Mouse (Mus musculus): ENCODE measurements around the gene Cfap97d1. TPM values are rescaled to one million over a fixed set of nuclear protein-coding genes. Genes with fewer than 3 reads are reported as not detected.

Cfap97d1 gene
- polyA plus RNA-seq, 1 experiment from 2014 or later, result not detected

DNA sequence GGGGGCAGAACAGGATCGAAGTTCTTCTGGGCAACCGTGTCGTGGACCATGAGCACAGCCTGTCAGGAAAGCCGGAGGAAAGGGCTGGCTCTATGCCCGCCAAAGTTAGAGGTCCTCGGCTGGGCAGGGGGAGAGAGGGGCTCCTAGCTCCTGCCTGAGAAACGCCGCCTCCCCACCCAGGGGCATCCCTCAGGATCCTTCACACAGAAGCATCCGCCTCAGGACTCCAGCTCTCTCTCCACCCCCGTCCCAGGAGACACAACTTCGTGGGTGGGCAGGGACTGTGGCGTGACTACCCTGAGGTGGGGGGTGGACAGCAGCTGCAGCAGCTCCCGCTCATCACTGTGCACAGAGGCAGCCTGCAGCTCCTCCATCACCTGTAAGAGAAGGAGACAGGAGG lies 39.3 kb downstream of the Cfap97d1 start:
- no peak overlapping the region for H3K9ac ChIP-seq (ENCODE audit: low read depth, low read length)
- WGBS (ENCODE audit: insufficient replicate concordance), result 83% methylated on average over 13 of the region's 13 CpGs
- H3K4me1 ChIP-seq (ENCODE audit: control insufficient read depth, insufficient read depth, low read length), result peaks cover 14% of the 10 kb centered on the region
- no peaks in the 10 kb centered on the region for H3K36me3 ChIP-seq (ENCODE audit: control insufficient read depth, insufficient read depth, low read length)
- H3K27ac ChIP-seq (ENCODE audit: low read depth, low read length), result no peak overlapping the region
- no peak overlapping the region for H3K4me2 ChIP-seq
- H3K27me3 ChIP-seq (ENCODE audit: control insufficient read depth, insufficient read depth, low read length), result peaks cover 15% of the 10 kb centered on the region
- H3K4me3 ChIP-seq (ENCODE audit: low read depth, low read length), result no peak overlapping the region
- no peaks in the 10 kb centered on the region for H3K9me3 ChIP-seq (replicated peaks; ENCODE audit: control insufficient read depth, low read length)
- no peak for ATAC-seq (replicated peaks; ENCODE audit: insufficient number of reproducible peaks, low FRiP score, low TSS enrichment)

DNA sequence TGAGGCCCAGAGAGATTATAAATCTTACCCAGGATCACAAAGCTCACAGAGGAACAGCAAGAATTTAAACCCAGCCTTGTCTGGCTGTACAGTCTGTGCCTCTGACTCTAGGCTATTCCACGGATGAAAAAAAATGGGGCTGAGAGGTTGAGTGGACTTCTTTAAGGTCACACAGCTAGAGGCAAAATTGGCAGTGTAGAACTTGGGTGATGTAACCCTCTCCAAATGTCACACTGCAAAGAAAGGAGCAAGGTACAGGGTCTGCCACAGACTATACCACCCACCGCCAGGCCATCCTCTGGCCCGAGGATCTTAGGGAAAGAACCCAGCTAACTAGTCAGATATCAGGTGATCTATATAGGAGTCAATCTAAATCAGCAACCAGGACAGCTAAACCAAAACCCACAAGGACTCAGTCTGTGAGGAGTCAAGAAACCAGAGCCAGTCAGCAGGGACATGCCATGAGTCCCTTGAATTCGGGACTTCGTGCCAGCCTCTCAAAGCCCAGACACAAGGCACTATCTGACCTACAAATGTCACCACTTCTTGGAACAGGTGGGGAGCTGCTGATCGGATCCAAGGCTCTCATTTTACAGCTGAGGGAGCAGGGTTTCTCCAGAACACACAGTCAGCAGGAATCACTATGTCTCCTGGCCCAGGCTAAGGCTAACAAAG lies 40.1 kb downstream of the Cfap97d1 start:
- no peak overlapping the region for H3K4me2 ChIP-seq
- no peaks in the 10 kb centered on the region for H3K9me3 ChIP-seq (replicated peaks; ENCODE audit: control insufficient read depth, low read length)
- H3K4me3 ChIP-seq (ENCODE audit: low read depth, low read length), result no peak overlapping the region
- no peaks in the 10 kb centered on the region for H3K36me3 ChIP-seq (ENCODE audit: control insufficient read depth, insufficient read depth, low read length)
- H3K4me1 ChIP-seq (ENCODE audit: control insufficient read depth, insufficient read depth, low read length), result peaks cover 14% of the 10 kb centered on the region
- no peak for ATAC-seq (replicated peaks; ENCODE audit: insufficient number of reproducible peaks, low FRiP score, low TSS enrichment)
- peaks cover 15% of the 10 kb centered on the region for H3K27me3 ChIP-seq (ENCODE audit: control insufficient read depth, insufficient read depth, low read length)
- 72% methylated on average over 6 of the region's 6 CpGs for WGBS (ENCODE audit: insufficient replicate concordance)
- H3K27ac ChIP-seq (ENCODE audit: low read depth, low read length), result no peak overlapping the region
- H3K9ac ChIP-seq (ENCODE audit: low read depth, low read length), result no peak overlapping the region

DNA sequence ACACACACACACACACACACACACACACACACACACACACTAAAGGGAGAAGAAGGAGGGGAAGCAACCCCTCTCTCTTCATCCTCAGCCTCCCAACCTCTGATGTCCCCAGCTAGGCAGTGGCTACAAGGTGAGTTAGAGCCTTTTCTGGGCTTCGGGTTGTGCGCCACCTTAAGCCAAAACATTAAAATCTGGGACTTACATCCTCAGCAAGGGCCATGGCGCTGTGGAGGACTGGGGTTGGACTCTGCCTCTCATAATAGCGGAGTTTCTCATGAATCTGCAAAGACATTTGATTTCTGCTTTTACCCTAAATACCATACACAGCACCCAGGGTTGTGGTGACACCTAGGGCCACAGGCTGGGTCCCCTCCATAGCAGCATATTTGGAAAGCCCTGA lies 40.8 kb downstream of the Cfap97d1 start:
- no peaks in the 10 kb centered on the region for H3K36me3 ChIP-seq (ENCODE audit: control insufficient read depth, insufficient read depth, low read length)
- no peak overlapping the region for H3K4me2 ChIP-seq
- WGBS (ENCODE audit: insufficient replicate concordance), result 85% methylated on average over 4 of the region's 4 CpGs
- no peak overlapping the region for H3K4me3 ChIP-seq (ENCODE audit: low read depth, low read length)
- H3K27ac ChIP-seq (ENCODE audit: low read depth, low read length), result no peak overlapping the region
- peaks cover 15% of the 10 kb centered on the region for H3K27me3 ChIP-seq (ENCODE audit: control insufficient read depth, insufficient read depth, low read length)
- ATAC-seq (replicated peaks; ENCODE audit: insufficient number of reproducible peaks, low FRiP score, low TSS enrichment), result no peak
- H3K9ac ChIP-seq (ENCODE audit: low read depth, low read length), result no peak overlapping the region
- H3K4me1 ChIP-seq (ENCODE audit: control insufficient read depth, insufficient read depth, low read length), result peaks cover 14% of the 10 kb centered on the region
- H3K9me3 ChIP-seq (replicated peaks; ENCODE audit: control insufficient read depth, low read length), result no peaks in the 10 kb centered on the region

DNA sequence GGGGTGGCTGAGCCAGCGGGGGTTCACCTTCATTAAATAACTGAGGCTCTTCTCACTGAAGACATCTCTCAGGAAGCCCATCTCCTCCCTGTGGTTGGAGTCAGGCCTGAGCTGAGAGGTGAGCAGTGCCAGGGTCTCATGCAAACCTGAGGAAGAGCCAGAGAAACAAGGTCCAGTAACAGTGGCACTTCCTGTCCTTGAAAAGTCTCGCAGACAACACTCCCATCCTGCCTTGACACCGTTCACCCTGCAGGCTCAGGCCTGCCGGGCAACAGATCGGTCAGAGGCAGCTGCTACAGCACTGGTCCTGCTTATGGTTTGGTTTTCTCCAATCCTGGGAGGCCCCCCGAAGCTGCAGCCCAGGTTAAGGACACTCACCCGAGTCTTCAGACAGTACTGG lies 41.3 kb downstream of the Cfap97d1 start:
- no peak overlapping the region for H3K9ac ChIP-seq (ENCODE audit: low read depth, low read length)
- 32% methylated on average over 7 of the region's 7 CpGs for WGBS (ENCODE audit: insufficient replicate concordance)
- no peak for ATAC-seq (replicated peaks; ENCODE audit: insufficient number of reproducible peaks, low FRiP score, low TSS enrichment)
- H3K4me2 ChIP-seq, result no peak overlapping the region
- H3K27me3 ChIP-seq (ENCODE audit: control insufficient read depth, insufficient read depth, low read length), result peaks cover 15% of the 10 kb centered on the region
- H3K4me3 ChIP-seq (ENCODE audit: low read depth, low read length), result no peak overlapping the region
- H3K4me1 ChIP-seq (ENCODE audit: control insufficient read depth, insufficient read depth, low read length), result peaks cover 14% of the 10 kb centered on the region
- H3K36me3 ChIP-seq (ENCODE audit: control insufficient read depth, insufficient read depth, low read length), result no peaks in the 10 kb centered on the region
- H3K27ac ChIP-seq (ENCODE audit: low read depth, low read length), result no peak overlapping the region
- H3K9me3 ChIP-seq (replicated peaks; ENCODE audit: control insufficient read depth, low read length), result no peaks in the 10 kb centered on the region

DNA sequence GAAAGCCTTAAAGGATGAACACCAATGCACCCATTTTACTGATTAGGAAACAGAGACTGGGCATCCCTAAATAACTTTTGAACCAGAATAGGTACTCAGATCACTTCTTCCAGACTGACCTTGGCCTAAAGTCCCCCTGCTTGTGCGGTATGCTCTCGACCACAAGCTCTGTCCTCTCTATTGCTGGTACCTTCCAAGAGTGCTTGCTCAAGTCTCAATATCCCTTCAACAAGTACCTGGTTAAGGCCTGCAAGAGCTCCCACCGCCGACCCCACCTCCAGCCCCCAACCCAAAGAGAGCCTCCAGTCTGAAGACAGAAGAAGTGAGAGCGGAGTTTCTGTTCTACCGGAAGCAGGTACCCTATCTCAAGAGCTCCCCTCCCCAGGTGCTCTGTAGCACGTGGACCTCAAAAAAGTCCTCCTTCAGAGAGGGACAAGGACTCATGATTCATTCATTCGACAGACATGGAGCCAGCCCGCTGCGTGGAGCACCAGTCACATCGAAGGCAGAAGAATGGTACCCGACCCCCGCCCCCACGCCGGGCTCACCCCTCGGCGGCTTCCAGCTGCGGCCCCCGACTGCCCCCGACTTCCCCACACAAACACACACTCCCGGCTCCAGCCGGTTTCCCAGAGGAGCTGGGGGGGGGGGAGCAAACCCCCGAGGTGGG lies 42.0 kb downstream of the Cfap97d1 start:
- WGBS (ENCODE audit: insufficient replicate concordance), result 5% methylated on average over 21 of the region's 23 CpGs
- Histone ChIP-seq H3K27ac (ENCODE audit: low read depth, low read length) (no peak overlapping the region; the same call in 1 of the 2 replicates), H3K4me2 (peak overlapping the region; percentile 92), H3K27me3 (ENCODE audit: control insufficient read depth, insufficient read depth, low read length) (peaks cover 15% of the 10 kb centered on the region), H3K9me3 (replicated peaks; ENCODE audit: control insufficient read depth, low read length) (no peaks in the 10 kb centered on the region), H3K36me3 (ENCODE audit: control insufficient read depth, insufficient read depth, low read length) (no peaks in the 10 kb centered on the region), H3K4me3 (ENCODE audit: low read depth, low read length) (peak overlapping the region; percentile 67), H3K4me1 (ENCODE audit: control insufficient read depth, insufficient read depth, low read length) (peaks cover 14% of the 10 kb centered on the region), H3K9ac (ENCODE audit: low read depth, low read length) (peak overlapping the region; percentile 79)
- ATAC-seq (replicated peaks; ENCODE audit: insufficient number of reproducible peaks, low FRiP score, low TSS enrichment), result peak; percentile 23; the same call in 1 of the 2 replicates

DNA sequence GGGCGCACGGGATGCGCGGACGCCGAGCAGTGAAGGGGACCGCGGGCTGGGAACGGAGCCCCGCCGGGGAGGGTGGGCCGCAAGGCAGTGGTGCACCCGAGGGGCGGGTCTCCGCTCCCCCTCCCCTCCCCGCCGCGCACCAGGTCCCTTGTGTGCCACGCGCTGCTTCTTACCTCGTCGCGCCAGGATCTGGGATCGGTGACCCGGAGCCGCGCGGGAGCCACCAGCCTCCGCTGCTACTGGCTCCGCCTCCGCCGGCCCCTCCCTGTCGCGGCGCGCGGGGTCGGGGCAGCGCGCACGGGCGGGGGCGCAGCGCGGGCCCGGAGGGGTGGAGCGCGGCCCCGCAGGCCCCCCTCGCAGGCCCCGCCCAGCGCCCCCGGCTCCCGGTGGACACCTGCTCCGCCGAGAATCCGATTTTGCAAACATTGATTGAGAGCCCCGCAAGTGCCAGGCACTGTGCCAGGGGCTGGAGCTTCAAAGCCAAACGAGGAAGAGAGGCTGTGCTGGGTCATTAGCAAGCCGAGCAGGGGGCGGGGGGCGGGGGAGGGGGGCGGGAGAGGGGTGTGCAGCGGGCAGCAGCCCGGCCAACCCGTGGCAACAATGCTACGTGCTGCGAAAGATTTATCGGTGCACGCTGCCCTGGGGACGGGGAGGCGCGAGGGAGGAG lies 42.7 kb downstream of the Cfap97d1 start:
- Histone ChIP-seq H3K9me3 (replicated peaks; ENCODE audit: control insufficient read depth, low read length) (no peaks in the 10 kb centered on the region), H3K4me3 (ENCODE audit: low read depth, low read length) (peak overlapping the region; percentile 67), H3K36me3 (ENCODE audit: control insufficient read depth, insufficient read depth, low read length) (no peaks in the 10 kb centered on the region), H3K27ac (ENCODE audit: low read depth, low read length) (no peak overlapping the region; the same call in 1 of the 2 replicates), H3K4me1 (ENCODE audit: control insufficient read depth, insufficient read depth, low read length) (peaks cover 14% of the 10 kb centered on the region), H3K4me2 (peak overlapping the region; percentile 92), H3K9ac (ENCODE audit: low read depth, low read length) (peak overlapping the region; percentile 79), H3K27me3 (ENCODE audit: control insufficient read depth, insufficient read depth, low read length) (peaks cover 15% of the 10 kb centered on the region)
- 0% methylated on average over 41 of the region's 73 CpGs for WGBS (ENCODE audit: insufficient replicate concordance)
- peak; percentile 70 for ATAC-seq (replicated peaks; ENCODE audit: insufficient number of reproducible peaks, low FRiP score, low TSS enrichment)

DNA sequence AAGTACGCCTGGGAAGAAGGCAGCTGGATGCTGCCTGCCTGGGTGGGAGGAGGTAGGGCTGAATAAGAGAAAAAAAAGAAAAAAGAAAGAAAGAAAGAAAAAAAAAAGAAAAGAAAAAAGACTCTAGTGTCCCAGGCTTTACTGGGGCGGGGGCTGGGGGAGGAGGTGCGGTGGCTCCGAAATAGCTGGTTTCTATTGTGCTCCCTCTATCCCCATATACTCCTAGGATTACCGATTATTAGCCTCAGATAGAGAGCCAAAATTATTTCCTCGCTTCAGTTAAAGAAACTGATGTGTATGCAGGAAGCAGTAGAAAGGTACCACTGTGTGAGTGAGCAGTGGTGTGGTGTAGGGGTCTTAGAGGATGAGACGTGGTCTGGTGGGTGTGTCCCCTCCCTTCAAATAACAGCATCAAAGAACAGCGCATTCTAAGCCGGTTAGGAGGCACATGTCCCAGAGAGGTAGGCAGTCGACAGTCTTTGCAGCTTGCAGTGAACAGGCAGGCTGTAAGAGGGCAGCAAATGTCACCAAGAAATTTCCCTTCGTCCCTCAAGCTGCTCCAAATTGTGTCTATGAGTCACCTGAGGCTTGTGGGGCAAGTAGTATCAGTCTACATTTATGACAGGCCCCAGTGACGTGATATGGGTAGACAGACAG lies 43.4 kb downstream of the Cfap97d1 start:
- H3K9me3 ChIP-seq (replicated peaks; ENCODE audit: control insufficient read depth, low read length), result no peaks in the 10 kb centered on the region
- peaks cover 14% of the 10 kb centered on the region for H3K4me1 ChIP-seq (ENCODE audit: control insufficient read depth, insufficient read depth, low read length)
- H3K4me3 ChIP-seq (ENCODE audit: low read depth, low read length), result peak overlapping the region; percentile 67
- no peak for ATAC-seq (replicated peaks; ENCODE audit: insufficient number of reproducible peaks, low FRiP score, low TSS enrichment)
- H3K36me3 ChIP-seq (ENCODE audit: control insufficient read depth, insufficient read depth, low read length), result no peaks in the 10 kb centered on the region
- WGBS (ENCODE audit: insufficient replicate concordance), result 6% methylated on average over 12 of the region's 12 CpGs
- H3K9ac ChIP-seq (ENCODE audit: low read depth, low read length), result peak overlapping the region; percentile 79; the same call in 1 of the 2 replicates
- H3K27ac ChIP-seq (ENCODE audit: low read depth, low read length), result no peak overlapping the region
- H3K4me2 ChIP-seq, result peak overlapping the region; percentile 92
- peaks cover 15% of the 10 kb centered on the region for H3K27me3 ChIP-seq (ENCODE audit: control insufficient read depth, insufficient read depth, low read length)

DNA sequence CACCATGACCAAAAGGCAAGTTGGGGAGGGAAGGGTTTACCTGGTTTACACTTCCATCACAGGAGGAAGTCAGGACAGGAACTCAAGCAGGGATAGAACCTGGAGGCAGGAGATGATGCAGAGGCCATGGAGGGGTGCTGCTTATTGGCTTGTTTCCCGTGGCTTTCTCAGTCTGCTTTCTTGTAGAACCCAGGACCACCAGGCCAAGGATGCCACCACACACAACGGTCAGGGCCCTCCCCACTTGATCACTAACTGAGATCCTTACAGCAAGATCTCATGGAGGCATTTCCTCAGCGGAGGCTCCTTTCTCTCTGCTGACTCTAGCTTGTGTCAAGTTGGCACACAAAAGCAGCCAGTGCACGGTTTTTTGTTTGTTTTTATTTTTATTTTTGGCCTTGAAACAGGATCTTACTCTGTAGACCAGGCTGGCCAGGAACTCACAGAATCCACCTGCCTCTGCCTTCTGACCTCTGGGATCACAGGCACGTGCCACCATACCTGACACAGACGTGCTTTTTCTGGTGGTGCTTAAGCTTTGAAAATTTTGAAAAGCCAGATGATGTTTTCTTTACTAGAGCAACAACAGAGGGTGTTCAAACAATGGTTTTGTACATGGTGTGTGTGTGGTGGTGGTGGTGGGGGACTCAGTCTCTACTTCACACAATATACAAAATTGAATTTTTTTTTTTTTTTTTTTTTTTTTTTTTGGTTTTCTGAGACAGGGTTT lies 44.2 kb downstream of the Cfap97d1 start, which contains the start of gene Mpp3:
Gene Mpp3 (minus strand): TSS at position 375 of the 730 bp plus-strand sequence.
- Histone ChIP-seq H3K36me3 (ENCODE audit: control insufficient read depth, insufficient read depth, low read length) (no peaks in the 10 kb centered on the region), H3K27ac (ENCODE audit: low read depth, low read length) (no peak within 1 kb of the TSS), H3K4me3 (ENCODE audit: low read depth, low read length) (peak within 1 kb of the TSS; percentile 67), H3K9me3 (replicated peaks; ENCODE audit: control insufficient read depth, low read length) (no peaks in the 10 kb centered on the region), H3K4me1 (ENCODE audit: control insufficient read depth, insufficient read depth, low read length) (peaks cover 14% of the 10 kb centered on the region), H3K9ac (ENCODE audit: low read depth, low read length) (peak within 1 kb of the TSS; percentile 79; the same call in 1 of the 2 replicates), H3K27me3 (ENCODE audit: control insufficient read depth, insufficient read depth, low read length) (peaks cover 15% of the 10 kb centered on the region), H3K4me2 (peak within 1 kb of the TSS; percentile 92)
- no peak for ATAC-seq (replicated peaks; ENCODE audit: insufficient number of reproducible peaks, low FRiP score, low TSS enrichment)
- WGBS (ENCODE audit: insufficient replicate concordance), result 68% methylated on average over 6 of the region's 6 CpGs
